Mouse (Mus musculus): ENCODE results near the gene Syt7.

Syt7 gene

GRCm38 (mm10) chr19:10457484-10457800 is 68.6 kb downstream of the Syt7 start:
- DNase-seq (ENCODE audit: low spot score in 2 of 2): no peak

DNA sequence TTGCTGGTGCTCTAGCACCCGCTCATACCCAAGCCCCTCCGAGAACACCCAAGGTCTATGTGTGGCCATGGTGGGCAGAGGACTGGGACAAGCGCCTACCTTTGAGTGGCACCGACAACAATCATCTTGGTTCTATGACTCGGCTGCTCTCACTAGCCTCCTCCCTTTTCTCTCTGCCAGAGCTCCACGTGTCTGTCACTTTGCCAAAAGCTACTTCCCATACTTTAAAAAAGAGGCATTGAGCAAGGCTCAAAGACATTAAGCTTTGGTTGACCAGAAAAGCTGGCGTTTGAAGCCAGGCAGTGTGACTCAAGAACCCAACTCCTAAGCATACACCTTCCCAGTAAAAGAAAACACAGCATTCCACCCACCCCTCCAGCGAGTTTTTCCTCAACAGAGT is 69.2 kb downstream of the Syt7 start:
- peak in 1 of 2 experiments; percentile 43 for DNase-seq (ENCODE audit: low spot score in 2 of 2)

DNA sequence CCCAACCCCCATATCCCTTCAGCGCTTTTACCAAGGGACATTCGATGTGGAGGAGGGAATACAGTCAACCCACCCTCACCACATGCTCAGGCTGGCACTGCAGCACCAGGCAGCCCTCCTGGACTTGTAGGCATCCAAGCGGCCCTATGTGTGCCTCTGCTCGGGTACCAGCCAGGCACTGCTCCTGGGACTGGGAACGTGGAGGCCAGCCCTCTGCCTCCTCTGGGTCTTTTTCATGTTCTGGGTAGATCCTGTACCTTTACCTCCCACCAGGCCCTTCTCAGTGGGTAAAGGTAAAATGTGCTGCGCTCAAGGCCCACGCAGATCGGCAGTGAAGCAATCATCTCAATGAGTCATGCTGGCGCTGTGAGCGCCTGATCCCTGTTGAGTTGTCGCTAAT is 71.0 kb downstream of the Syt7 start:
- no peak for DNase-seq (ENCODE audit: low spot score in 2 of 2)

DNA sequence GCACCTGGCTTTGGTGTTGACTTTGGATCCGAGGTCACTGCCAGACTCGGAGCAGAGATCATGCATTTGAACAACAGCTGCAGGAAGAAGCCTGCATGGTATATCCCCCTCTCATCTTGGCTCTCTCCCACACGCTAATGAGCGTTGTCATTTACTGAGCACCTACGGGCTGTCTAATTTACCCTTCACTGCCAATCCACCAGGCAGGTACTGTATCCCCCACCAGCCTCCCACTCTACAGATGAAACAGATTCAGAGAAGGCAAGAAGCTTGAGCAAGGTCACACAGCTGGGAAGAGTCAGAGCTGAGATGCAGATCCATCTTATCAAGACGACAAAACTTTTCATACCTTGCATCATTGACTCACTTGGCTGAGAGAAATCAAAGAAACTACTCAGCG is 72.7 kb downstream of the Syt7 start:
- DNase-seq (ENCODE audit: low spot score in 2 of 2): no peak

GRCm38 (mm10) chr19:10464427-10464826 is 75.5 kb downstream of the Syt7 start:
- no peak for DNase-seq (ENCODE audit: low spot score in 2 of 2)

GRCm38 (mm10) chr19:10469171-10469658 is 80.3 kb downstream of the Syt7 start:
- no peak for DNase-seq (ENCODE audit: low spot score in 2 of 2)

DNA sequence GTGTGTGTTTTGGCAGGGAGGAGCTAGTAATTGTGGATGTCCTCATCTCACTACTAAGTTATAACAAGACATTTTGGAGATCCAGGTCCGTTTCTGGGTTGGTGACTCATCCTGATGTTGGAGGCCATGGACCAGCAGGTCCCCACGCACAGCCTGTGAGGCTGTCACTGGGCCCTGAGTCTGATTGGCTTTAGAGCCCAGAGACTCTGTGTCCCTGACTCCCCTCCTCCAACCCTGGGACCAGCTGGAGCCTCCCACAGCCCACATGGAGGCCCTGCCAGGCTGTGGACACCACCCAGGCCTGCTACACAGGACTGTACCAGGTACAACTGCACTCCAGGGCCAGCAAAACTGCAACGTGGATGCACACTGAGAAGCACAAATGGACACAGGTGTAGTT is 84.1 kb downstream of the Syt7 start:
- DNase-seq (ENCODE audit: low spot score in 2 of 2): peak in 1 of 2 experiments; percentile 33

- no peak for DNase-seq (ENCODE audit: low spot score in 2 of 2)
Measured at GRCm38 (mm10) chr19:10473779-10474178, 84.9 kb downstream of the Syt7 start.

DNA sequence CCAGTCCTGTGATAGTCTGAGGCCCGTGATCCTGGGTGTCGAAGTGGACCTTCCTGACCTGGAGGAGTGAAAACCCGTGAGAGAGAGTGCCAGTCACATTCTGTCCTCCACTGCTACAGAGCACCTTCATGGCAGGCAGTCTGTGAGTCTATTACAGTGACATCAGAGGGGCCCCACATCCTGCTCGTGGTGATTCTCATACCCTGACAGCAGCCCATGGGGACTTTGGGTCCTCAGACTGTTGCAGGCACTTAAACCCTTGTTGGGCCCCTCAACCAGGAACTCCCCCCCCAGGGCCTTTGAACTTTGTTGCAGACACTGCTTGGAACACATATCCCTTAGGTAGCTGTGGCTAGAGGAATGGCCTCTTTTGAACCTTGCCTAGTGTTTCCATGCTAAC is 90.7 kb downstream of the Syt7 start:
- DNase-seq (ENCODE audit: low spot score in 2 of 2): no peak

DNA sequence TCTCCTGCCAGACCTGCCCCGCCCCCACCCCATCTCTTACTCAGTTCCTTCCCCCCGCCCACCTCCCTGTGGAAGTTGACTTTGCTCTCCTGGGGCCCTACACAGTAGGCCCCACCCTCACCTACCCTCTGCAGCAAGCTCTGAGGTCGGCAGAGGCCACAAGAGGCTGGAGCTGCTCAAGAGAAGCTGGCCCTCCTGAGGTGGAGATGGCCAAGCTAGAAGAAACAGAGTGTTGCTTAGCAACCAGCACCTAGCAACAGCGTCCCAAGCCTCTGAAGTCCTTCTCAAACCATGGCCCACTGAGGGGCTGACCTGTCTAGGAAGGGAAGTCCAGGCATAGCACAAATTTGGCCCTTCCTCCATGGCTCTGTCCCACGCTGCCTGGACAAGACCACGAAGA is 93.8 kb downstream of the Syt7 start, which contains the start of gene Ppp1r32:
TSS of gene Ppp1r32 (minus strand) at position 226 of the 400 bp plus-strand sequence.
- DNase-seq (ENCODE audit: low spot score in 2 of 2): no peak

- peak in 1 of 2 experiments; percentile 57 for DNase-seq (ENCODE audit: low spot score in 2 of 2)
Measured at GRCm38 (mm10) chr19:10486264-10486738, 97.4 kb downstream of the Syt7 start.

- no peak for DNase-seq (ENCODE audit: low spot score in 2 of 2)
Measured at GRCm38 (mm10) chr19:10495670-10496069, 106.8 kb downstream of the Syt7 start.

DNA sequence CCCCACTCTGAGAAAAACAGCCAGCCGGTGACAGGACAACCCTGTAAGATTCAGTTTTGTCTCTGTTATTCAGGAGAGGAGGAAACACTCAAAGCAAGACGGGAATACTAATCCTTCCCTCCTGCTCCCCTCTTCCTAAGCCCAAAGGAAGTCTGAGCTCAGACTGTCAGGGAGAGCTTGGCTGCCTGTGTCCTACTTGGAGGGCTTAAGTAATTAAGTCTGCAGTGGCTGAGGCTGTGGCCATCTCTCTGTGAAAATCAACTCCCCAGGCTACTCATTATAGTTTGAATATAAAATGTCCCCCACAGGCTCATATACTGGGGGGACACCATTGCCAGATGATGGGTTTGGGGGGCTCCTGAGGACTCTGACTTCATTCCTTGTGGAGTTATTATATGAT is 108.1 kb downstream of the Syt7 start:
- no peak for DNase-seq (ENCODE audit: low spot score in 2 of 2)

GRCm38 (mm10) chr19:10497512-10498160 is 108.7 kb downstream of the Syt7 start:
- DNase-seq (ENCODE audit: low spot score in 2 of 2): no peak

DNA sequence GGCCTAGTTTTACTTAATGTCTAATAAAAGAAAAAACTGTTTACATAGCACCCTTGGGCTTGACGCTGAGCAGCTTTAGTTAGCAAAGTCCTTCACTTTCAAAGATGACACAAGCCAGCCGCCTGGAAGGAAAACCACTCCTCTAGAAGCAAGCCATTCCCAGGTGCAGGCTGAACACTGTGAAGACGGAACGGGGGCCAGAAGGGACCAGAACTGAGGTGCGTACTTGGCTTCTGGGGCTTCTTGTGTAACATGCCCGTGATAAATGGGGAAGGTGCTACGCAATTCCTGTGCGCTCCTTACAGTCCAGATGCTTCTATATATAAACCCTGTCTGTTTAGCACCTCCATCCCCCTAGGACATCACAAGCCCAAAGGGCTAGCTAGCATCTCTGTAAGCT is 111.7 kb downstream of the Syt7 start:
- DNase-seq (ENCODE audit: low spot score in 2 of 2): no peak

DNA sequence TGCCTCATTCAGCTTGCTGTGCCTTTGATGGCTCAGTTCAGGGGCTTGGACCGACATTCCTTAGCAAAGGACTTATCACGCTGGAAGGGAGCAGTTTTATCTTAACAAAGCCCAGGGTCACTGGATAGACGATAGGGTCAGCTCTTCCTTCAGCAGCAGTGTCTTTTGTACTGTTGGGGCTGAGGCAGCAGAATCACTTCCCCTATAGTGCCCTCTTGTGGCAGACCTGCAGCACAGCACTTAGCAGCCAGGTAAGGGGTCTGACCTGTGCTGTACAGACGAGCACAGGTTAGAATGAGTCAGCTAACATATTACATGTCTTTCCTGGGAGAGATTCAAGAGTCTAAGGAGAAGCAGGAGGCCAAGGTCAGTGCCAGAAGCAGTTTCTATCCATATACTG is 113.7 kb downstream of the Syt7 start:
- no peak for DNase-seq (ENCODE audit: low spot score in 2 of 2)

Measured in right cerebral cortex, postnatal 36 days (tissue).